Mouse (Mus musculus) heart, embryonic 16.5 days (tissue): Measurements from ENCODE around the gene Ppp1r12a. TPM values are rescaled to one million over a fixed set of nuclear protein-coding genes. Genes with fewer than 3 reads are reported as not detected.

Source experiments
- ATAC-seq: fragments of 200-750 bp; cut with Nextera tagmentation; replicated peaks from 2 replicates; pipeline ENCODE4 v1.8.0; 2017; ENCODE audit warnings: moderate number of reproducible peaks; ENCODE audit not compliant: insufficient read depth, low FRiP score; ENCODE audit errors: extremely low read depth
- H3K27ac ChIP-seq: fragments of 300-500 bp; sonication (generic); 2 replicates; pipeline ENCODE4 v1.5.1; 2014; ENCODE audit warnings: mild to moderate bottlenecking, low read length, control low read depth, moderate library complexity
- H3K27me3 ChIP-seq: fragments of 300-500 bp; sonication (generic); 2 replicates; pipeline ENCODE4 v1.6.1; 2014; ENCODE audit warnings: low read length, mixed read lengths; ENCODE audit not compliant: control insufficient read depth, insufficient read depth
- H3K36me3 ChIP-seq: fragments of 300-500 bp; sonication (generic); 2 replicates; pipeline ENCODE4 v1.6.1; 2014; ENCODE audit not compliant: control insufficient read depth, insufficient read depth
- H3K4me1 ChIP-seq: fragments of 300-500 bp; sonication (generic); 2 replicates; pipeline ENCODE4 v1.6.1; 2014; ENCODE audit warnings: low read length, mixed read lengths; ENCODE audit not compliant: control insufficient read depth, insufficient read depth
- H3K4me2 ChIP-seq: fragments of 300-500 bp; sonication (generic); 2 replicates; pipeline ENCODE4 v1.6.1; 2014; ENCODE audit warnings: low read depth, mild to moderate bottlenecking, control low read depth, low read length
- H3K4me3 ChIP-seq: fragments of 300-500 bp; sonication (generic); 2 replicates; pipeline ENCODE4 v1.5.1; 2014; ENCODE audit warnings: mild to moderate bottlenecking, control low read depth, low read length
- H3K9ac ChIP-seq: fragments of 300-500 bp; sonication (generic); 2 replicates; pipeline ENCODE4 v1.6.1; 2014; ENCODE audit warnings: low read length, control low read depth
- H3K9me3 ChIP-seq: fragments of 300-500 bp; sonication (generic); replicated peaks from 2 replicates; pipeline ENCODE4 v1.6.1; 2016; ENCODE audit warnings: low read length; ENCODE audit not compliant: control insufficient read depth
- WGBS: fragments of 180-500 bp; shearing (Covaris S2); extraction: QIAGEN DNeasy Blood & Tissue Kit; methylation state at CpG from one replicate; pipeline ENCODE4 v1.1.7; 2014; 5-methylcytosine and 5-hydroxymethylcytosine counted together
- polyA plus RNA-seq: library from polyadenylated mRNA; unstranded; fragments of >200 nt; fragmentation: Nextera tagmentation; extraction: Ambion mirVana; gene quantifications from 2 replicates; pipeline ENCODE4 v1.2.1, GENCODE M21; 2015

Gene Ppp1r12a
- polyA plus RNA-seq = 91.0 and 95.4 TPM in 2 replicates

DNA sequence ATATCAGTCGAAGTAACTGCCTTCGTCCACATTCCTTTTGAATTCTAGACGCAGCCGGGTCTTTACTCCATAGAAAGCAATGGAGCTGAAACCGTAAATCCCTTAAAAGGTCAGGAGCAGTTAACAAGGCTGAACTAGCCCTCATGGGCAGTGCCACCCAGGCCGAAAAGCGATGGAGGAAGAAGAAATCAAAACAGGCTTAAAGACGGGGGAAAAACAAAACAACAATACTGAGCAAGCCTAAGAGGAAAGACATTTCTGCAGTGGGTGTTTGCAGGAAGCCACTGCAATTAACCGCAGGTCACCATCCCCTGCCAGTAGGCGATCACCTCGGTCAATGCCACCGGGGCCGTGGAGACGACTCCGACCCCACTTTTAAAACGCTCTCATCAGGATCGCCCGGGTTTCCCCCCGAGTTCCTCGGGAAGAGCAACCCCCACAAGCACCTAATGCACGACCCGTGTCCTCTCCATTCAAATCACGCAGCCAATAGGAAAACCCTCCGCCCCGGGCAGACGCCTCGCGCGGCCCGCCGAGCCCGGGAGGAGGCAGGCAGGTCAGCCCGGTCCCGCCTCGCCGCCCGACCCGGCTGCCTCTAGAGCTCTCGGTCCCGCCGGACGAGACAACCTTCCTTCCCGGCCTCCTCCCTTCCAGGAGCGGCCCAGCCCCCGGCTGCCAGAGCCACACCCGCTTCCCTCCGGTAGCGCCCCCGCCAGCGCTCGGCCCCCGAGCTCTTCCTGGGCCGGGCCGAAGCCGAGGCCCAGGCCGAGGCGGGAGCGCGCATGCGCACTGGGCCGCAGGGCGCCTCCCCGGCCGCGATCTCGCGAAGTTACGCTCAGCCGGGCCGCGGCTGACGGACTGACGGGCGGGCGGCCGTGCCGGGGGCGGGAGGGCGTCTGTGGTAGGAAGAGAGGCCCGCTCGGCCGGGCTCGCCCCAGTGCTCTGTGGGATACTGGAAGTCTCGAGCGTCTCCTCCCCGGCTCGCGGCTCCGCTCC, at the start of gene Ppp1r12a:
Gene Ppp1r12a, plus strand, starts transcription at position 933 of the 996 bp plus-strand sequence.
- no peaks in the 10 kb centered on the region for H3K9me3 ChIP-seq
- peaks cover 23% of the 10 kb centered on the region for H3K4me1 ChIP-seq
- H3K4me3 ChIP-seq = peak within 1 kb of the TSS; percentile 88
- ATAC-seq = peak; percentile 93
- H3K27me3 ChIP-seq = no peaks in the 10 kb centered on the region
- peak within 1 kb of the TSS; percentile 80 for H3K4me2 ChIP-seq
- H3K9ac ChIP-seq = peak within 1 kb of the TSS; percentile 96
- peak within 1 kb of the TSS; percentile 99 for H3K27ac ChIP-seq
- no peaks in the 10 kb centered on the region for H3K36me3 ChIP-seq
- under 1% methylated on average over 83 of the region's 89 CpGs for WGBS

DNA sequence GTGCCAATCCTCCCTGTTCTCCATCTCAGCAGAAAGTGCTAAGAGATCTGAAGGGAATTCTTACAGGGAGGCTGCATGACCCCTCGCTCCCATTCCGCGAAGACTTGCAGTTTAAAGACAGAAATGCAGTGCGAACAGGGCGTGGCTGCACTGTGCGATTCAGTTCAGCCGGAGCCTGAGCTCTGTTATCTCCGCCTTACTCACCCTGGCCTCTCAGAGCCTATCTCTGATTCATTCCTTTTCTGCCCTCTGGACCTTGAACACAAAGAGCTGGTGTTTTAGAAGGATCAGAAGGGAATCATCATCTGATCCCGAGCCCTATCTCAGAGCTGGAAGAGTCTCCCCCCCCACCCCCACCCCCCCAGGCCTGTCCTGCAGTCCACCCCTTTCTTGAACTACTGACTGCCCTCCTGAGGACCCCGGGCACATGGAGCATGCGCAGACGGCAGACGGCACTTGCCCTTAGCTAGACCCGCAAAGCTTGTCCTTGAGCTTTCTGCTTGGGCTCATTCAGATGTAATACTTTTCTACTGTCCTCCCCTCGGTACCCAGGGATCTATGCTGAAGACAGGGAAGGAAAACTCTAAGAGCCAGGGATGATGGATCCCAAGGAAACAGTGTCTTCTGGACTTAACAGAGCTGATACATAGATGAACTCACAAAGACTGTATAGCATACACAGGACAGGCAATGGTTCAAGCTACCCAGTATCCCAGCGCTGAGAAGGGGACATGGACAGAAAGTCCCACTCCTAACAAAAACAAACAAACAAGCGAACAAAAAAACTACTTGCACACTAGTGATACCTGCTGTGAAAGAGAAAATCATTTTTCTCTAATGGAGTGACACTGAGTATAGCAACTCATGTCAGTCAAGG, 48.4 kb upstream of the Ppp1r12a start:
- no peaks in the 10 kb centered on the region for H3K27me3 ChIP-seq
- no peaks in the 10 kb centered on the region for H3K36me3 ChIP-seq
- H3K9me3 ChIP-seq = no peaks in the 10 kb centered on the region
- peak overlapping the region; percentile 32 for H3K9ac ChIP-seq
- peak overlapping the region; percentile 37 for H3K4me3 ChIP-seq
- peak overlapping the region; percentile 28 for H3K27ac ChIP-seq
- H3K4me2 ChIP-seq = peak overlapping the region; percentile 56
- ATAC-seq = peak; percentile 83
- H3K4me1 ChIP-seq = peaks cover 3% of the 10 kb centered on the region; the same call in 1 of the 2 replicates
- WGBS = 16% methylated on average over 17 of the region's 17 CpGs

DNA sequence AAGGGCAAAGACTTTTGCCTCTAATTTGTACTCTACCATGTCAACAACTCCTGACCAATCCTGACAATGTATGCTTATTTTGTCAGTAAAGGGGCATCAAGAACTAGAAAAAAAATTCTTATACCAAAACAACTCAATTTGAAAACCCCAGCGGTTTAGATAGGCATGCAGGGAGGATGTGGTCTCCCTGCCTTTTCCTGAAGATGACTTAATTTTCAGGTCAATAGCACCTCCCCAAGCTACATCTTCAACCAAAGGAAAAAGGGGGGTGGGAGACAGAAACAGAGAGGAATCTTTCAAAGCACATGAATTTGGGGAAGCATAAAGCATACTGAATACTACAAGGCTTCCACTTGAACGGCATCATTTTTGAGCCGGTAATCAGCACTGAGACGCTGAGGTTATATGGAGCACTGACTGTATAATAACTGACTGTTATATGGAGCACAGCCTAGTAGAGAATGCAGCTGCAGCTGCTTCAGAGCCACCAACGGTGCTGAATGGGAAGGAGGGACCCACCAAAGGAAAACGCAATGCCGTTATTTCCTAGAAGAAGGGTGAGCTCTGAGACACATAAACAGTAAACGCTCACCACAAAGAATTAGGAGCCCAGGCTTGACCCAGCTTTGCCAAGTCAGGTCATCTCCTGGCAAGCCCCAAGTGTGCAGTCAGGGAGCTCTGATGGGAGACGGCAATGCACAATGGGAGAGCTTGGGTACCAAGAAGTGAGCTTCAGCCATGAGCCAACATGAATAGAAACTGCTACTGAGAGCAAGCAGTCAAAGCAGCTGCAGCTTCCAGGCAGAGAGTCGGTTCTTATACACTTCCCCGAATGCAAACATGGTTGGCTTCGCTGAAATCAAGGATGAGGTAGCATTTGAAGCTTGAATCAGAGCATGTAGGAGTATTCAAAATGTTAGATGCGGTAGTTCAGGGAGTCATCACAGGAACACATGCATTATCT, 43.5 kb upstream of the Ppp1r12a start:
- H3K27ac ChIP-seq = no peak overlapping the region
- no peak for ATAC-seq
- WGBS = 78% methylated on average over 13 of the region's 13 CpGs

DNA sequence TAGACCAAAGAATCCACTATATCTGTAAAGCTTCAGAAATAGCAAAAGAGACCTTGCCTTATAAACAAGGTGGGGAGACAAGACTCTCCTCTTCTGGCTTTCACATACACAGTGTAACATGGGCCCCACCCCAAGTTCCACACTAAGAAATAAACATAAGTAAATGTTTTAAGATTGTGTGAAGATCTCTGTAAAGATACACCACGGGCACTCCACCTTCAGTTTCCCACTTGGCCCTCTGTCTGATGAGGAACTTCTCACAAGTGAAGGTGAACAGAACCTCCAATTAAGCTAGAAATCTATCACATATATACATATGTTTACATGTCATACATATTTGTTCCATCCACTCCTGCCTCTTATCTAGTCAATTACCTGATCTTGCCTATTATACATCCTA, 42.6 kb upstream of the Ppp1r12a start:
- ATAC-seq = no peak
- Histone ChIP-seq H3K4me1 (no peaks in the 10 kb centered on the region), H3K4me3 (no peak overlapping the region), H3K4me2 (no peak overlapping the region), H3K36me3 (no peaks in the 10 kb centered on the region), H3K27ac (no peak overlapping the region), H3K9me3 (no peaks in the 10 kb centered on the region), H3K27me3 (no peaks in the 10 kb centered on the region), H3K9ac (no peak overlapping the region)
- 79% methylated on average over 1 of the region's 1 CpGs for WGBS

More for the DNA sequence above, 43.5 kb upstream of the Ppp1r12a start:
- no peaks in the 10 kb centered on the region for H3K36me3 ChIP-seq
- H3K4me3 ChIP-seq = no peak overlapping the region
- H3K9ac ChIP-seq = no peak overlapping the region
- no peak overlapping the region for H3K4me2 ChIP-seq
- peaks cover 3% of the 10 kb centered on the region; the same call in 1 of the 2 replicates for H3K4me1 ChIP-seq
- no peaks in the 10 kb centered on the region for H3K9me3 ChIP-seq
- H3K27me3 ChIP-seq = no peaks in the 10 kb centered on the region

DNA sequence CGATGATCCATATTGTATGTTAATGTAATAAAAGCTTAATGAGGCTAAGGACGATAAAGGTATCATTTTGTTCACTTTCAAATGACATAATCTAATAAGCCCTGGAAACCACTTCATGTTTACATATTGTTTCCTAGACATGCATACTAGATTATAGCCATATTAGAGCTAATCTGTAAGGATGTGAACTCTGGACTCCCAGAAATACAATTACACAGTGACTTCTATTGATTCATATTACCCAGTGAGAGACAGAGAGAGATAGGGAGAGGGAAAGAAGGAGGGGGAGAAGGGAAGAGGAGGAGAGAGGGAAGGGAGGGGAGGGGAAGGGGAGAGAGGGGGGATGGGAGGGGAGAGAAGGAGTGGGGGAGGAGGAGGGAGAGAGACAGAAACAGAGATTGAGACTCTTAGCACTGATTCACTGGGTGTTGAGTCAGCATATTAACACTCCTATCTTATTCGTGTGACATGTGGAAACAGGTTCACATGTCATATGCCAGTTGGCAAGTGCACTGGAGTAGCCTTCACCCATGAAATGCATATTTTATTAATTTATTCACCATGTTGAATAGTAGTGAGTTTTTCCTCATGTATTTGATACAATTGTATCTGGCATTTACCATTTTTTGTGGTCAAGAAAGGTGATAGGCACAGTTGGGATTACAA, 36.9 kb upstream of the Ppp1r12a start:
- 88% methylated on average over 3 of the region's 3 CpGs for WGBS
- no peaks in the 10 kb centered on the region for H3K9me3 ChIP-seq
- H3K36me3 ChIP-seq = no peaks in the 10 kb centered on the region
- no peaks in the 10 kb centered on the region for H3K27me3 ChIP-seq
- H3K4me2 ChIP-seq = no peak overlapping the region
- H3K4me1 ChIP-seq = no peaks in the 10 kb centered on the region
- no peak overlapping the region for H3K4me3 ChIP-seq
- no peak overlapping the region for H3K9ac ChIP-seq
- H3K27ac ChIP-seq = no peak overlapping the region
- ATAC-seq = no peak

DNA sequence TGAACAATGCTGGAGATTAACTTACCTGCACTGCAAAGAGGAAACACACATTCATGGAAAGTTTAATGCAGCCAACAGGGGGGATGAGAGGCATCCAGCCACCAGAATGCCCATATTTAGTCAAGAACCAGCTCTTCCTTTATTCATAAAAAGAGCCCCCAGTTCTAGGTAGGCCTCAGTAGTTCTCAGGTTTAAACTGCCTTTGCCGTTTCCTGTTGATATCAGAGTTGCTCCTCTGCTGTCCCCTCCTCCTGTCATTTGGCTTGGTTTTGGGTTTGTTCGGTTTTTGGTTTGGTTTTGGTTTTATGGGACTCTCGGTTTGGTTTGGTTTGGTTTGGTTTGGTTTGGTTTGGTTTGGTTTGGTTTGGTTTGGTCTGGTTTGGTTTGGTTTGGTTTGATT, 32.8 kb upstream of the Ppp1r12a start:
- Histone ChIP-seq H3K4me2 (no peak overlapping the region), H3K4me1 (peaks cover 15% of the 10 kb centered on the region), H3K4me3 (no peak overlapping the region), H3K9me3 (no peaks in the 10 kb centered on the region), H3K27ac (no peak overlapping the region), H3K36me3 (no peaks in the 10 kb centered on the region), H3K9ac (no peak overlapping the region), H3K27me3 (no peaks in the 10 kb centered on the region)
- WGBS = 84% methylated on average over 3 of the region's 3 CpGs
- ATAC-seq = no peak

DNA sequence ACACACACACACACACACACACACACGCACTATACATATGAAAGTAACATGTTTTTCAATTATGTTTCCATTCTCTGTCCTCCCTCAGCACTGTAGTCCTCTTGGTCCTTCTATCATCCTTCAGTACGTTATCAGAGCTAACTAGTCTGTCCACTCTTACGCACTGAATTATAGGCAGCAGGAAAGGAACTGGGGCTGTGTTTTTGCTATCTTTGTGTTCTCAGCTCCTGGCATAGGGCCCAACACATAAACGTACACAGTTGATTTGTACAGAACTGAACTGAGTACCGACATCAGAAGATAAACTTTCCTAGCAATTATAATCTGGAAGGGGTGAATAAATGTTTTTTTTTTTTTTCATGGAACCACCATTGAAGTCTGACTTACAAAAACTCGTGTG, 30.1 kb upstream of the Ppp1r12a start:
- Histone ChIP-seq H3K36me3 (no peaks in the 10 kb centered on the region), H3K27me3 (no peaks in the 10 kb centered on the region), H3K4me2 (no peak overlapping the region), H3K27ac (no peak overlapping the region), H3K9ac (no peak overlapping the region), H3K9me3 (no peaks in the 10 kb centered on the region), H3K4me3 (no peak overlapping the region), H3K4me1 (peaks cover 15% of the 10 kb centered on the region)
- ATAC-seq = no peak
- 25% methylated on average over 6 of the region's 6 CpGs for WGBS

DNA sequence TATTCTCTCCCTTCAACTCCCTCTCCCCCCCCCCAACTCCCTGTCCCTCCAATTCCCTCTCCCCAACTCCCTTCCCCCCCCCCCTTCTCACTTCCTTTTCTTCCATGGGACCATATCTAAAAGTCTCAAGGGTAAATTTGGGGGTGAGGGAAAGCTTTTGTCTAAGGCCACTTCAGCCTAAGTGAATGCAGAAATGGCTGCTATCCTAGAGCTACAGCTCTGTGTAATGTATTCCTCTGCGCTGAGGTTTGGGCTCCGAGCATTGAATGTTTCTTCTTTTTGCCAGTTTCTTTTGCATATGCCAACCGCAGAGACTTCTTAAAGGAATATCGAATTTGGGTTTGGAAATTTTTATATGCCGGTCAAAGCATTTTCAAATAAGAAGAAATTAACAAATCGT, 28.7 kb upstream of the Ppp1r12a start:
- no peak; the same call in 1 of the 2 replicates for ATAC-seq
- 83% methylated on average over 6 of the region's 6 CpGs for WGBS
- 0 out of 2 replicates have a peak overlapping the region, but pooled peaks have one; percentile 40 for H3K4me2 ChIP-seq
- H3K36me3 ChIP-seq = no peaks in the 10 kb centered on the region
- no peak overlapping the region for H3K4me3 ChIP-seq
- H3K27ac ChIP-seq = peak overlapping the region; percentile 62
- H3K4me1 ChIP-seq = peaks cover 15% of the 10 kb centered on the region
- peak overlapping the region; percentile 50; the same call in 1 of the 2 replicates for H3K9ac ChIP-seq
- H3K9me3 ChIP-seq = no peaks in the 10 kb centered on the region
- no peaks in the 10 kb centered on the region for H3K27me3 ChIP-seq
